Comparison of ENCODE assay signal across 16 mouse cellular contexts in genomic region chr9:83643139-83643538, GRCm38 (mm10).
A peak's percentile ranks its signal among the peaks of the same experiment; 100 is the strongest.
DNase-seq lines count a peak whose midpoint lies in the region; ATAC-seq and TF ChIP-seq lines count a peak whose summit lies in the region.
"Had no signal": no experiment of that assay in that cellular context is flagged by ENCODE, and none has a peak within 500 bp of the region (broad histone marks: within the 10 kb centered on the region; RNA-seq: fewer than 3 reads in every experiment).

No protein-coding gene starts in this region.

- no peak for TF ChIP-seq POLR2A in lung, adult 2 months (IDR thresholded peaks at IDR 0.05; ENCODE audit: borderline replicate concordance, extremely low read depth, low read depth, low read length)

- no peak overlapping the region for H3K4me3 ChIP-seq in heart, embryonic 16.5 days (ENCODE audit: low read length)
- no peak overlapping the region for H3K4me3 ChIP-seq in lung, embryonic 15.5 days
- no peak overlapping the region for H3K4me3 ChIP-seq in lung, adult 2 months (replicated peaks; ENCODE audit: extremely low read depth, low read depth, low read length)
- H3K4me3 ChIP-seq in kidney, embryonic 14.5 days (ENCODE audit: low read length): no peak overlapping the region
- H3K4me3 ChIP-seq in kidney, embryonic 16.5 days (ENCODE audit: low read length): no peak overlapping the region
- H3K4me3 ChIP-seq: layer of hippocampus, adult 2 months; left cerebral cortex, adult 2 months; limb, embryonic 15.5 days had no signal

- peak; percentile 18; the same call in 1 of the 2 replicates for ATAC-seq in heart, embryonic 16.5 days (replicated peaks; ENCODE audit: extremely low read depth, insufficient read depth, low FRiP score)
- ATAC-seq in lung, embryonic 15.5 days (ENCODE audit: borderline replicate concordance, extremely low read depth, low FRiP score, low TSS enrichment): peak; percentile 62; the same call in 1 of the 2 replicates
- peak; percentile 46; the same call in 1 of the 2 replicates for ATAC-seq in kidney, embryonic 14.5 days (ENCODE audit: low FRiP score, low TSS enrichment)
- ATAC-seq in kidney, embryonic 16.5 days (ENCODE audit: low FRiP score, low TSS enrichment): peak; percentile 81
- ATAC-seq: liver, postnatal 0 days had no signal

- WGBS in heart, embryonic 16.5 days: 15% methylated on average over 4 of the region's 4 CpGs
- 21% methylated on average over 4 of the region's 4 CpGs for WGBS in lung, embryonic 15.5 days
- 39% methylated on average over 4 of the region's 4 CpGs for WGBS in lung, adult 2 months
- WGBS in kidney, embryonic 14.5 days: 36% methylated on average over 4 of the region's 4 CpGs
- WGBS in kidney, embryonic 16.5 days: 28% methylated on average over 4 of the region's 4 CpGs

- no peak for DNase-seq in heart, postnatal 14 days
- no peak for DNase-seq in lung, adult 2 months
- no peak for DNase-seq in frontal cortex, postnatal 10 days (ENCODE audit: low spot score in 2 of 2)
- DNase-seq: cerebellum, adult 11 months; cerebellum, postnatal 25 days; gastrocnemius, postnatal 25 days; heart, postnatal 10 days; liver, postnatal 0 days had no signal

- H3K36me3 ChIP-seq in heart, embryonic 16.5 days (ENCODE audit: control insufficient read depth, insufficient read depth): no peaks in the 10 kb centered on the region
- H3K36me3 ChIP-seq in lung, embryonic 15.5 days: no peaks in the 10 kb centered on the region
- no peaks in the 10 kb centered on the region for H3K36me3 ChIP-seq in kidney, embryonic 14.5 days (ENCODE audit: control insufficient read depth, insufficient read depth, low read length)
- no peaks in the 10 kb centered on the region for H3K36me3 ChIP-seq in kidney, embryonic 16.5 days (ENCODE audit: insufficient read depth, low read length)
- H3K36me3 ChIP-seq: G1E; limb, embryonic 15.5 days had no signal

- no peak overlapping the region for H3K27ac ChIP-seq in heart, embryonic 16.5 days (ENCODE audit: low read length)
- H3K27ac ChIP-seq in lung, embryonic 15.5 days: no peak overlapping the region
- no peak overlapping the region for H3K27ac ChIP-seq in kidney, embryonic 14.5 days (ENCODE audit: low read depth, low read length)
- no peak overlapping the region for H3K27ac ChIP-seq in kidney, embryonic 16.5 days (ENCODE audit: low read length)
- H3K27ac ChIP-seq: layer of hippocampus, adult 2 months; left cerebral cortex, adult 2 months; limb, embryonic 15.5 days had no signal

- no peaks in the 10 kb centered on the region for H3K27me3 ChIP-seq in heart, embryonic 16.5 days (ENCODE audit: control insufficient read depth, insufficient read depth, low read length)
- no peaks in the 10 kb centered on the region for H3K27me3 ChIP-seq in lung, embryonic 15.5 days
- H3K27me3 ChIP-seq in kidney, embryonic 14.5 days (ENCODE audit: control insufficient read depth, insufficient read depth, low read length): no peaks in the 10 kb centered on the region
- H3K27me3 ChIP-seq in kidney, embryonic 16.5 days (ENCODE audit: insufficient read depth, low read length): peaks cover 2% of the 10 kb centered on the region; the same call in 1 of the 2 replicates
- H3K27me3 ChIP-seq: limb, embryonic 15.5 days had no signal

- no peak overlapping the region for H3K4me2 ChIP-seq in heart, embryonic 16.5 days (ENCODE audit: low read depth, low read length)
- no peak overlapping the region for H3K4me2 ChIP-seq in lung, embryonic 15.5 days
- no peak overlapping the region for H3K4me2 ChIP-seq in kidney, embryonic 14.5 days (replicated peaks; ENCODE audit: low read depth, low read length)
- H3K4me2 ChIP-seq in kidney, embryonic 16.5 days (replicated peaks; ENCODE audit: low read depth, low read length): no peak overlapping the region
- H3K4me2 ChIP-seq: limb, embryonic 15.5 days had no signal

- H3K9me3 ChIP-seq in heart, embryonic 16.5 days (replicated peaks; ENCODE audit: control insufficient read depth, low read length): no peaks in the 10 kb centered on the region
- no peaks in the 10 kb centered on the region for H3K9me3 ChIP-seq in lung, embryonic 15.5 days
- H3K9me3 ChIP-seq in kidney, embryonic 14.5 days (ENCODE audit: control insufficient read depth, low read length): no peaks in the 10 kb centered on the region
- no peaks in the 10 kb centered on the region for H3K9me3 ChIP-seq in kidney, embryonic 16.5 days (ENCODE audit: low read length)
- H3K9me3 ChIP-seq: G1E; limb, embryonic 15.5 days had no signal

- no peak for TF ChIP-seq CTCF in lung, adult 2 months (IDR thresholded peaks at IDR 0.05; ENCODE audit: insufficient read depth, low read length)

- H3K9ac ChIP-seq in heart, embryonic 16.5 days (ENCODE audit: low read length): no peak overlapping the region
- no peak overlapping the region for H3K9ac ChIP-seq in lung, embryonic 15.5 days
- no peak overlapping the region for H3K9ac ChIP-seq in kidney, embryonic 14.5 days (ENCODE audit: low read depth, low read length)
- H3K9ac ChIP-seq in kidney, embryonic 16.5 days (replicated peaks; ENCODE audit: low read length): no peak overlapping the region
- H3K9ac ChIP-seq: limb, embryonic 15.5 days; liver, postnatal 0 days had no signal

- intact Hi-C loops in heart, postnatal 14 days (cut with DNase I): no loop called here

- H3K4me1 ChIP-seq in heart, embryonic 16.5 days (ENCODE audit: control insufficient read depth, insufficient read depth, low read length): peaks cover 6% of the 10 kb centered on the region
- H3K4me1 ChIP-seq in lung, embryonic 15.5 days: peaks cover 6% of the 10 kb centered on the region; the same call in 1 of the 2 replicates
- no peaks in the 10 kb centered on the region for H3K4me1 ChIP-seq in lung, adult 2 months (ENCODE audit: control insufficient read depth, insufficient read depth, low read length)
- H3K4me1 ChIP-seq in kidney, embryonic 14.5 days (ENCODE audit: control insufficient read depth, insufficient read depth, low read length): peaks cover 8% of the 10 kb centered on the region; the same call in 1 of the 2 replicates
- peaks cover 13% of the 10 kb centered on the region for H3K4me1 ChIP-seq in kidney, embryonic 16.5 days (ENCODE audit: insufficient read depth, low read length)

Comparison
In these comparisons a context has a peak if more than half of its experiments do, and no peak if none do; other contexts are left out.
1. ATAC-seq: peak in every context shown above with its lines; median percentile 81 in kidney, embryonic 16.5 days; 62 in lung, embryonic 15.5 days; 46 in kidney, embryonic 14.5 days; 18 in heart, embryonic 16.5 days.